Mouse (Mus musculus) liver, adult 2 months (tissue): ENCODE measurements around the gene Wscd2. TPM values are rescaled to one million over a fixed set of nuclear protein-coding genes. Genes with fewer than 3 reads are reported as not detected.

ENCODE experiments used
- DNase-seq: peaks from one replicate; pipeline ENCODE4 v3.0.0-alpha.2; 2011; ENCODE audit warnings: low read depth, low spot score; ENCODE audit errors: extremely low read depth
- H3K27ac ChIP-seq: fragments of 200-500 bp; replicated peaks from 2 replicates; pipeline ENCODE4 v1.5.1; 2012; ENCODE audit warnings: low read depth, mild to moderate bottlenecking, control low read depth, inconsistent platforms, low read length; ENCODE audit not compliant: insufficient read depth
- H3K27me3 ChIP-seq: fragments of 200-500 bp; 2 replicates; pipeline ENCODE4 v1.6.1; 2012; ENCODE audit warnings: mild to moderate bottlenecking, moderate library complexity, low read length, inconsistent platforms; ENCODE audit not compliant: control insufficient read depth, insufficient read depth
- H3K36me3 ChIP-seq: fragments of 200-500 bp; 2 replicates; pipeline ENCODE4 v1.6.1; 2012; ENCODE audit warnings: low read length, inconsistent platforms; ENCODE audit not compliant: control insufficient read depth, insufficient read depth
- H3K4me1 ChIP-seq: fragments of 200-500 bp; 2 replicates; pipeline ENCODE4 v1.6.1; 2011; ENCODE audit warnings: low read length; ENCODE audit not compliant: control insufficient read depth, insufficient read depth
- H3K4me3 ChIP-seq: fragments of 200-500 bp; 2 replicates; pipeline ENCODE4 v1.5.1; 2011; ENCODE audit warnings: low read depth, mild to moderate bottlenecking, control low read depth, low read length, moderate library complexity; ENCODE audit not compliant: insufficient read depth
- H3K79me2 ChIP-seq: fragments of 200-500 bp; 2 replicates; pipeline ENCODE4 v1.6.1; 2012; ENCODE audit warnings: inconsistent platforms, mild to moderate bottlenecking, low read length, moderate library complexity; ENCODE audit not compliant: control insufficient read depth, insufficient read depth
- H3K9ac ChIP-seq: fragments of 200-500 bp; 2 replicates; pipeline ENCODE4 v1.6.1; 2012; ENCODE audit warnings: low read depth, mild to moderate bottlenecking, control low read depth, inconsistent platforms, low read length
- CTCF ChIP-seq: fragments of 200-500 bp; IDR thresholded peaks from 2 replicates; pipeline ENCODE4 v1.5.1; 2011; ENCODE audit warnings: low read depth, low read length, control low read depth
- POLR2A ChIP-seq: fragments of 200-500 bp; IDR thresholded peaks from 2 replicates; pipeline ENCODE4 v1.6.1; 2011; ENCODE audit warnings: low read length, control low read depth; ENCODE audit not compliant: insufficient read depth; ENCODE audit errors: extremely low read depth
- WGBS: fragments of 180-500 bp; shearing (Covaris S2); methylation state at CpG from one replicate; pipeline ENCODE4 v1.1.7; 2018; 5-methylcytosine and 5-hydroxymethylcytosine counted together
- polyA plus RNA-seq: library from polyadenylated mRNA; depleted of rRNA; stranded (reverse); fragments of >200 nt; gene quantifications from 2 replicates; pipeline ENCODE4 v1.2.3, GENCODE M21; 2012
- total RNA-seq: library from RNA; depleted of rRNA; stranded (reverse); fragments of >200 nt; gene quantifications from 2 replicates; pipeline ENCODE4 v1.2.3, GENCODE M21; 2014

The Wscd2 gene
- total and polyA plus RNA-seq, 2 experiments = 0.05 to 0.09 TPM

- H3K79me2 ChIP-seq = no peaks in the 10 kb centered on the region
- H3K27ac ChIP-seq = no peak overlapping the region
- H3K9ac ChIP-seq = no peak overlapping the region
- no peaks in the 10 kb centered on the region for H3K4me1 ChIP-seq
- no peak for DNase-seq
- no peak overlapping the region for H3K4me3 ChIP-seq
- H3K27me3 ChIP-seq = no peaks in the 10 kb centered on the region
- H3K36me3 ChIP-seq = no peaks in the 10 kb centered on the region
- no peak for TF ChIP-seq POLR2A
- no peak for TF ChIP-seq CTCF
- WGBS = 75% methylated on average over 10 of the region's 10 CpGs
Measured at GRCm38 (mm10) chr5:113565101-113565854, 75.1 kb downstream of the Wscd2 start.

- Histone ChIP-seq H3K9ac (no peak overlapping the region), H3K79me2 (no peaks in the 10 kb centered on the region), H3K36me3 (no peaks in the 10 kb centered on the region), H3K4me1 (no peaks in the 10 kb centered on the region), H3K27me3 (no peaks in the 10 kb centered on the region), H3K4me3 (no peak overlapping the region), H3K27ac (no peak overlapping the region)
- DNase-seq = no peak
- TF ChIP-seq POLR2A (no peak), CTCF (no peak)
- 69% methylated on average over 12 of the region's 12 CpGs for WGBS
Measured at GRCm38 (mm10) chr5:113565858-113566257, 75.7 kb downstream of the Wscd2 start.

GRCm38 (mm10) chr5:113570056-113570717 is 80.1 kb downstream of the Wscd2 start:
- Histone ChIP-seq H3K4me3 (no peak overlapping the region), H3K27ac (no peak overlapping the region), H3K9ac (no peak overlapping the region), H3K4me1 (no peaks in the 10 kb centered on the region), H3K36me3 (no peaks in the 10 kb centered on the region), H3K27me3 (no peaks in the 10 kb centered on the region), H3K79me2 (no peaks in the 10 kb centered on the region)
- WGBS = 49% methylated on average over 7 of the region's 7 CpGs
- TF ChIP-seq CTCF (no peak), POLR2A (no peak)
- no peak for DNase-seq

GRCm38 (mm10) chr5:113577555-113577954 is 87.4 kb downstream of the Wscd2 start:
- H3K27ac ChIP-seq = no peak overlapping the region
- H3K27me3 ChIP-seq = no peaks in the 10 kb centered on the region
- no peak overlapping the region for H3K9ac ChIP-seq
- no peak for DNase-seq
- no peak overlapping the region for H3K4me3 ChIP-seq
- no peaks in the 10 kb centered on the region for H3K36me3 ChIP-seq
- no peak for TF ChIP-seq CTCF
- TF ChIP-seq POLR2A = no peak
- H3K4me1 ChIP-seq = no peaks in the 10 kb centered on the region
- 72% methylated on average over 7 of the region's 7 CpGs for WGBS
- no peaks in the 10 kb centered on the region for H3K79me2 ChIP-seq

- TF ChIP-seq CTCF (no peak), POLR2A (no peak)
- WGBS = 91% methylated on average over 6 of the region's 6 CpGs
- H3K79me2 ChIP-seq = no peaks in the 10 kb centered on the region
- no peaks in the 10 kb centered on the region for H3K36me3 ChIP-seq
- H3K4me3 ChIP-seq = no peak overlapping the region
- H3K9ac ChIP-seq = no peak overlapping the region
- H3K27me3 ChIP-seq = no peaks in the 10 kb centered on the region
- H3K4me1 ChIP-seq = no peaks in the 10 kb centered on the region
- no peak for DNase-seq
- H3K27ac ChIP-seq = no peak overlapping the region
Measured at GRCm38 (mm10) chr5:113578428-113578827, 88.3 kb downstream of the Wscd2 start.

- no peak for DNase-seq
- Histone ChIP-seq H3K4me3 (no peak overlapping the region), H3K27me3 (no peaks in the 10 kb centered on the region), H3K9ac (no peak overlapping the region), H3K27ac (no peak overlapping the region), H3K4me1 (no peaks in the 10 kb centered on the region), H3K79me2 (no peaks in the 10 kb centered on the region), H3K36me3 (no peaks in the 10 kb centered on the region)
- 74% methylated on average over 4 of the region's 4 CpGs for WGBS
- no peak for TF ChIP-seq POLR2A
- no peak for TF ChIP-seq CTCF
Measured at GRCm38 (mm10) chr5:113579128-113579527, 89.0 kb downstream of the Wscd2 start.
